Mouse (Mus musculus) midbrain, embryonic 16.5 days (tissue): ENCODE measurements around the gene Ccdc106. TPM values are rescaled to one million over a fixed set of nuclear protein-coding genes. Genes with fewer than 3 reads are reported as not detected.

Experiments
- ATAC-seq: fragments of 200-750 bp; cut with Nextera tagmentation; 2 replicates; pipeline ENCODE4 v1.8.0; 2017; ENCODE audit warnings: moderate TSS enrichment
- H3K27ac ChIP-seq: fragments of 300-500 bp; sonication (generic); 2 replicates; pipeline ENCODE4 v1.5.1; 2014; ENCODE audit warnings: mild to moderate bottlenecking, low read length, mixed read lengths
- H3K27me3 ChIP-seq: fragments of 300-500 bp; sonication (generic); 2 replicates; pipeline ENCODE4 v1.6.1; 2014; ENCODE audit warnings: low read depth, low read length, mixed read lengths; ENCODE audit not compliant: control insufficient read depth, insufficient read depth
- H3K36me3 ChIP-seq: fragments of 300-500 bp; sonication (generic); 2 replicates; pipeline ENCODE4 v1.6.1; 2014; ENCODE audit warnings: mild to moderate bottlenecking, low read length, moderate library complexity, mixed read lengths; ENCODE audit not compliant: control insufficient read depth, insufficient read depth
- H3K4me1 ChIP-seq: fragments of 300-500 bp; sonication (generic); 2 replicates; pipeline ENCODE4 v1.6.1; 2014; ENCODE audit warnings: mild to moderate bottlenecking, low read length, mixed read lengths; ENCODE audit not compliant: control insufficient read depth, insufficient read depth
- H3K4me2 ChIP-seq: fragments of 300-500 bp; sonication (generic); 2 replicates; pipeline ENCODE4 v1.6.1; 2014; ENCODE audit warnings: mild to moderate bottlenecking, low read length, mixed read lengths
- H3K4me3 ChIP-seq: fragments of 300-500 bp; sonication (generic); 2 replicates; pipeline ENCODE4 v1.5.1; 2014; ENCODE audit warnings: low read depth, mild to moderate bottlenecking, low read length, moderate library complexity, mixed read lengths
- H3K9ac ChIP-seq: fragments of 300-500 bp; sonication (generic); 2 replicates; pipeline ENCODE4 v1.6.1; 2014; ENCODE audit warnings: low read depth, low read length, mixed read lengths
- H3K9me3 ChIP-seq: fragments of 300-500 bp; sonication (generic); replicated peaks from 2 replicates; pipeline ENCODE4 v1.6.1; 2014; ENCODE audit warnings: mild to moderate bottlenecking, low read length, mixed read lengths; ENCODE audit not compliant: control insufficient read depth, poor library complexity, severe bottlenecking
- WGBS: fragments of 180-500 bp; shearing (Covaris S2); extraction: QIAGEN DNeasy Blood & Tissue Kit; methylation state at CpG from one replicate; pipeline ENCODE4 v1.1.7; 2014; 5-methylcytosine and 5-hydroxymethylcytosine counted together
- polyA plus RNA-seq: library from polyadenylated mRNA; unstranded; fragments of >200 nt; fragmentation: Nextera tagmentation; extraction: Ambion mirVana; gene quantifications from 2 replicates; pipeline ENCODE4 v1.2.1, GENCODE M21; 2015

Gene Ccdc106
- polyA plus RNA-seq, 1 experiment from 2014 or later: 73.1 TPM

- Histone ChIP-seq H3K27ac (peak within 1 kb of the TSS; percentile 89), H3K4me3 (peak within 1 kb of the TSS; percentile 99), H3K27me3 (no peaks in the 10 kb centered on the region), H3K9ac (peak within 1 kb of the TSS; percentile 96), H3K36me3 (peaks cover 13% of the 10 kb centered on the region), H3K9me3 (no peaks in the 10 kb centered on the region), H3K4me1 (peaks cover 24% of the 10 kb centered on the region), H3K4me2 (peak within 1 kb of the TSS; percentile 63)
- 1% methylated on average over 57 of the region's 81 CpGs for WGBS
- ATAC-seq: peak; percentile 97
These were observed 59.8 kb downstream of the Ccdc106 start, which contains the start of gene Epn1 for GRCm38 (mm10) chr7:5080010-5080751. Gene Epn1 (plus strand): TSS chr7:5080235.

GRCm38 (mm10) chr7:5080815-5081214, 60.5 kb downstream of the Ccdc106 start:
- ATAC-seq: no peak
- Histone ChIP-seq H3K36me3 (peaks cover 13% of the 10 kb centered on the region), H3K9ac (peak overlapping the region; percentile 96), H3K27me3 (no peaks in the 10 kb centered on the region), H3K4me2 (peak overlapping the region; percentile 63), H3K27ac (peak overlapping the region; percentile 89), H3K4me3 (peak overlapping the region; percentile 99), H3K9me3 (no peaks in the 10 kb centered on the region), H3K4me1 (peaks cover 24% of the 10 kb centered on the region)
- WGBS: 15% methylated on average over 6 of the region's 6 CpGs

DNA sequence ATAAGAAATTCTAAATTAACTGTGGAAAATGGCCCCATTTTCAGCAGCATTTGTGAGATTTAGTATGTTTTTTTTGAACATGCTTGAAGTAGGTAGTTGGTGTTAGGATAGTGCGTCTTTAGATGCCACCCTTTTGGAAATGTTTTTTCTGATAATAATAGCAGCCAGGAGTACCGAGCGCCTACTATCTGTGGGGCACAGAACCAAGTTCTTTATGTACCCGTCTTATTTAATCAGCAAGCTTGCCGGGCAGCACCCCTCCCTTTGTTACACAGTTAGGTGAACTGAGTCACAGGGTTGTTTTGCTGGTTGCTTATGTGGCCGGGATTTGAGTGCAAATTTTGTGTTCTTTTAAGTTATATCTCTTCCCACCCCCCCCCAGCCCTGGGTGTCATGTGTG, 60.9 kb downstream of the Ccdc106 start:
- H3K4me1 ChIP-seq: peaks cover 24% of the 10 kb centered on the region
- peak overlapping the region; percentile 20; the same call in 1 of the 2 replicates for H3K9ac ChIP-seq
- peak overlapping the region; percentile 63 for H3K4me2 ChIP-seq
- peak overlapping the region; percentile 99 for H3K4me3 ChIP-seq
- no peaks in the 10 kb centered on the region for H3K9me3 ChIP-seq
- no peak for ATAC-seq
- H3K36me3 ChIP-seq: peaks cover 12% of the 10 kb centered on the region
- no peak overlapping the region for H3K27ac ChIP-seq
- WGBS: 71% methylated on average over 6 of the region's 6 CpGs
- no peaks in the 10 kb centered on the region for H3K27me3 ChIP-seq

DNA sequence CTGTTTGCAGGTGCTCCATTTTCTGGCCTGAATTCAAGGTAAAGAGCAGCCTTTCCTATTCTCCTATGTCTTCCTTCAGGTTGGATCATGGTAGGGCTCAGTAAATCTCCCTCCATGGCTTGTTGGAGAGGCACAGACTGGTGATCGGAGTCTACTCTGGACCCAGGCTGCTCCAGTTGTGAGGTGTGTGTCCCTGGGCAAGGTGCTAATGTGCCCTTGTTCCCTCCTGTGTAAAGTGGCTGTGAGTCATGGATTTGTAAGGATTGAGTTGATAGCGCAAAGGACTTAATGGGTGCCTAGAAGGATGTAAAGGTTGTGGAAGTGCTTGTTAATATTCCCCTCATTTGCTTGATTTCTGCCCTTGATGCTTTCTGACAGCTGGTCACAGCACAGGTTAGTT, 61.6 kb downstream of the Ccdc106 start:
- Histone ChIP-seq H3K4me2 (no peak overlapping the region), H3K4me3 (no peak overlapping the region), H3K9ac (no peak overlapping the region), H3K36me3 (peaks cover 7% of the 10 kb centered on the region), H3K9me3 (no peaks in the 10 kb centered on the region), H3K27me3 (no peaks in the 10 kb centered on the region), H3K4me1 (peaks cover 24% of the 10 kb centered on the region), H3K27ac (no peak overlapping the region)
- 100% methylated on average over 2 of the region's 2 CpGs for WGBS
- no peak for ATAC-seq

GRCm38 (mm10) chr7:5083325-5084105, 63.2 kb downstream of the Ccdc106 start:
- no peaks in the 10 kb centered on the region for H3K27me3 ChIP-seq
- H3K4me3 ChIP-seq: no peak overlapping the region
- H3K9me3 ChIP-seq: no peaks in the 10 kb centered on the region
- 94% methylated on average over 18 of the region's 18 CpGs for WGBS
- H3K4me1 ChIP-seq: peaks cover 24% of the 10 kb centered on the region
- peaks cover 3% of the 10 kb centered on the region for H3K36me3 ChIP-seq
- no peak overlapping the region for H3K27ac ChIP-seq
- H3K9ac ChIP-seq: no peak overlapping the region
- ATAC-seq: no peak
- H3K4me2 ChIP-seq: no peak overlapping the region

DNA sequence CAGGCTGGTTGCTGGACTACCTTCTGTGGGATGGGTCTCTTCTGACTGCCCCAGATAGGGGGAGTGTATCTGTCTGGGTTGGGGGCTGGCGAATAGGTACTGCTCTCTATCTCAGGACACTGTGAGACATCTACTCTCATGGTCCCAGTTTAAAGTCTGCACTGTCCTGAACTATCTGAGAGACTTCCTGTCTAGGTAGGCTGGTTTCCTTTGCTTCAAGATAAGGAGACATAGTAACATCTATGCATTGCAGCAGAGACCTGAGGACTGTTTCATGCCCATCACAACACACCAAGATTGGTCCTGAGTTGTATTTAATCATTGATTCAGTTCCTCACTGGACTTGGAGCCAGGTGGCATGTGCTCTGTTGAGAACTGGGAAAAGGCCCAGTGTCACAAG, 65.2 kb downstream of the Ccdc106 start:
- H3K36me3 ChIP-seq: no peaks in the 10 kb centered on the region
- ATAC-seq: no peak

DNA sequence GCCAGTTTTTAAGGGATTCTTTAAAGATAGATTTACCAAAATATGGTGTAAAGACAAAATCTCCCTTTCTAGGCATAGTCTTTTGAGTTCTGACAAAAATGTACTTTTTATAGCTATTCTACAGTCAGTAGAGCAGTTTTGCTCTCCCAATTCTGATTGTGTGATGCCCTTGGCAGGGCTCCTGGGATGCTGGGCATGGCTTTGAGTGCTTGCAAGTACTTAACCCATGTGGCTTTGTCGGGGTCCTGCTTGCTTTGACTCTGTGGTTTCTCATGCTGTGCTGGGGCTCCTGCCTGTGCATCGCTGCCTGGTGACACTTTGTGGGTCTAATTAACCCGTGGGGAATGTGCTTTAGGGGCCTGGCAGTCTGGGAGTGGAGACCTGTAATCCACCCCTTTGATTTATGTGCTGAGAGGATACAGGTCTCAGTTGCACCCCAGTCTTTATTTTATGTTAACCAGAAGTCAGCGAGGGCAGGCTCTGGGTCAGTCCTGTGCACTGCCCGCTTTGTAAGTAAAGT, 66.6 kb downstream of the Ccdc106 start:
- ATAC-seq: no peak
- H3K4me1 ChIP-seq: peaks cover 13% of the 10 kb centered on the region
- H3K4me2 ChIP-seq: no peak overlapping the region
- H3K27me3 ChIP-seq: no peaks in the 10 kb centered on the region
- no peak overlapping the region for H3K9ac ChIP-seq
- H3K27ac ChIP-seq: no peak overlapping the region
- no peaks in the 10 kb centered on the region for H3K36me3 ChIP-seq
- WGBS: 76% methylated on average over 5 of the region's 5 CpGs
- no peak overlapping the region for H3K4me3 ChIP-seq
- H3K9me3 ChIP-seq: no peaks in the 10 kb centered on the region

More for the DNA sequence above, 65.2 kb downstream of the Ccdc106 start:
- no peak overlapping the region for H3K4me2 ChIP-seq
- peaks cover 24% of the 10 kb centered on the region for H3K4me1 ChIP-seq
- no peaks in the 10 kb centered on the region for H3K27me3 ChIP-seq
- no peak overlapping the region for H3K27ac ChIP-seq
- no peak overlapping the region for H3K9ac ChIP-seq
- H3K9me3 ChIP-seq: no peaks in the 10 kb centered on the region
- no peak overlapping the region for H3K4me3 ChIP-seq
- 94% methylated on average over 1 of the region's 1 CpGs for WGBS

GRCm38 (mm10) chr7:5087886-5088285, 67.5 kb downstream of the Ccdc106 start:
- ATAC-seq: no peak
- H3K27ac ChIP-seq: no peak overlapping the region
- H3K4me1 ChIP-seq: peaks cover 6% of the 10 kb centered on the region; the same call in 1 of the 2 replicates
- WGBS: 94% methylated on average over 4 of the region's 4 CpGs
- H3K9ac ChIP-seq: no peak overlapping the region
- H3K4me3 ChIP-seq: no peak overlapping the region
- no peak overlapping the region for H3K4me2 ChIP-seq
- no peaks in the 10 kb centered on the region for H3K27me3 ChIP-seq
- no peaks in the 10 kb centered on the region for H3K9me3 ChIP-seq
- H3K36me3 ChIP-seq: peaks cover 2% of the 10 kb centered on the region; the same call in 1 of the 2 replicates

DNA sequence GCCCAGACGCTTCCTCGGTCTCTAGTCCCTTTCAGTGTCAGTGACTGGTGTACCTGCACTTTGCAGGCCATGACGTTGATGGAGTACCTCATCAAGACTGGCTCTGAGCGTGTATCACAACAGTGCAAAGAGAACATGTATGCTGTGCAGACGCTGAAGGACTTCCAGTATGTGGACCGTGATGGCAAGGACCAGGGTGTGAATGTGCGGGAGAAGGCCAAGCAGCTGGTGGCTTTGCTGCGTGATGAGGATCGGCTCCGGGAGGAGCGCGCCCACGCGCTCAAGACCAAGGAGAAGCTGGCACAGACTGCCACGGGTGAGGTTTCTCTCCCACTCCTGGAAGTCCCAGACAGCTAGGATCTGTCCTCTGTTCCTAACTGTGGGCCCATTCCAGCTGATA, 69.5 kb downstream of the Ccdc106 start:
- 97% methylated on average over 15 of the region's 15 CpGs for WGBS
- Histone ChIP-seq H3K36me3 (peaks cover 3% of the 10 kb centered on the region), H3K9ac (no peak overlapping the region), H3K4me1 (no peaks in the 10 kb centered on the region), H3K27me3 (no peaks in the 10 kb centered on the region), H3K27ac (no peak overlapping the region), H3K4me2 (no peak overlapping the region), H3K4me3 (no peak overlapping the region), H3K9me3 (no peaks in the 10 kb centered on the region)
- no peak for ATAC-seq
